In the genomic region with DNA sequence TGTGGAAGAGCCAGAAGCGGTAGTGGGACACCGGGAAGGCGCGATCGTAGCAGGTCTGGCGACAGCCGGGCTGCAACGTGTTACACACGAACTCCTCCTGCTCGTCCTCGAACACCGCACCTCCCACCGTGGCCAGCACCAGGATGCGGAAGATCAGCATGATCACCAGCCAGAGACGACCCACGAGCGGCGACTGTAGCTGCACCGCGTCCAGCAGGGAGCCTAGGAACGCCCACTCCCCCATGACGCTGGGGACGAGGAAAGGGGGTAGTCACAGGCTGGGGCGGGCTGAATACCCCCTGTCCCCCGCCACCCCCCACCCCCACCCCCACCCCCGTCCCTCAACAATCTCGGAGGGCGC, we compare ENCODE assay signal across 8 mouse cellular contexts. TPM values are rescaled to one million over a fixed set of nuclear protein-coding genes. Genes with fewer than 3 reads are reported as not detected.
DNase-seq lines count a peak whose midpoint lies in the region; ATAC-seq and TF ChIP-seq lines count a peak whose summit lies in the region.

A gene (minus strand): TSS at position 244 of the 361 bp plus-strand sequence.

- ATAC-seq in embryonic facial prominence, embryonic 12.5 days (ENCODE audit: insufficient number of reproducible peaks, insufficient read depth, low FRiP score, low TSS enrichment), result peak; percentile 17; the same call in 1 of the 2 replicates
- no peak; the same call in 1 of the 2 replicates for ATAC-seq in intestine, embryonic 16.5 days
- no peak; the same call in 1 of the 2 replicates for ATAC-seq in neural tube, embryonic 13.5 days (ENCODE audit: low read depth)

- peak within 1 kb of the TSS; percentile 51 for H3K9ac ChIP-seq in embryonic facial prominence, embryonic 12.5 days
- H3K9ac ChIP-seq in intestine, embryonic 16.5 days (ENCODE audit: low read depth, low read length), result peak within 1 kb of the TSS; percentile 64
- H3K9ac ChIP-seq in neural tube, embryonic 13.5 days, result peak within 1 kb of the TSS; percentile 88

- no peaks in the 10 kb centered on the region for H3K36me3 ChIP-seq in embryonic facial prominence, embryonic 12.5 days
- no peaks in the 10 kb centered on the region for H3K36me3 ChIP-seq in intestine, embryonic 16.5 days (ENCODE audit: control insufficient read depth, insufficient read depth, low read length)
- no peaks in the 10 kb centered on the region for H3K36me3 ChIP-seq in neural tube, embryonic 13.5 days

- WGBS in embryonic facial prominence, embryonic 12.5 days, result 1% methylated on average over 25 of the region's 28 CpGs
- 3% methylated on average over 28 of the region's 28 CpGs for WGBS in intestine, embryonic 16.5 days
- WGBS in neural tube, embryonic 13.5 days, result 2% methylated on average over 28 of the region's 28 CpGs

- H3K27me3 ChIP-seq in embryonic facial prominence, embryonic 12.5 days, result peaks cover 30% of the 10 kb centered on the region
- H3K27me3 ChIP-seq in intestine, embryonic 16.5 days (replicated peaks; ENCODE audit: control insufficient read depth, insufficient read depth, low read length), result 0 out of 2 replicates have a peak, but pooled peaks cover 9% of the 10 kb centered on the region
- H3K27me3 ChIP-seq in neural tube, embryonic 13.5 days, result peaks cover 4% of the 10 kb centered on the region; the same call in 1 of the 2 replicates

- H3K4me2 ChIP-seq in embryonic facial prominence, embryonic 12.5 days (replicated peaks), result peak within 1 kb of the TSS; percentile 91
- peak within 1 kb of the TSS; percentile 97 for H3K4me2 ChIP-seq in intestine, embryonic 16.5 days (ENCODE audit: low read depth, low read length)
- peak within 1 kb of the TSS; percentile 81 for H3K4me2 ChIP-seq in neural tube, embryonic 13.5 days

- H3K4me3 ChIP-seq in layer of hippocampus, adult 2 months, result peak within 1 kb of the TSS; percentile 78
- H3K4me3 ChIP-seq in embryonic facial prominence, embryonic 12.5 days, result peak within 1 kb of the TSS; percentile 49
- H3K4me3 ChIP-seq in intestine, embryonic 16.5 days (ENCODE audit: low read length), result peak within 1 kb of the TSS; percentile 63
- H3K4me3 ChIP-seq in neural tube, embryonic 13.5 days, result peak within 1 kb of the TSS; percentile 65

- DNase-seq in layer of hippocampus, adult 2 months (ENCODE audit: low spot score in 2 of 2), result no peak
- no peak for DNase-seq in layer of hippocampus, adult 9-10 months (ENCODE audit: low spot score)
- no peak for DNase-seq in cerebellum, adult 9-11 months
- DNase-seq in adrenal gland, postnatal 36 days, result no peak
- no peak for DNase-seq in left cerebral cortex, adult 18-20 months (ENCODE audit: low spot score in 2 of 2)

- H3K4me1 ChIP-seq in embryonic facial prominence, embryonic 12.5 days, result peaks cover 12% of the 10 kb centered on the region; the same call in 1 of the 2 replicates
- peaks cover 6% of the 10 kb centered on the region for H3K4me1 ChIP-seq in intestine, embryonic 16.5 days (ENCODE audit: control insufficient read depth, insufficient read depth, low read length)
- peaks cover 34% of the 10 kb centered on the region for H3K4me1 ChIP-seq in neural tube, embryonic 13.5 days (replicated peaks)

- H3K27ac ChIP-seq in layer of hippocampus, adult 2 months, result peak within 1 kb of the TSS; percentile 92
- H3K27ac ChIP-seq in embryonic facial prominence, embryonic 12.5 days, result peak within 1 kb of the TSS; percentile 50; the same call in 1 of the 2 replicates
- no peak within 1 kb of the TSS for H3K27ac ChIP-seq in intestine, embryonic 16.5 days (ENCODE audit: low read length)
- peak within 1 kb of the TSS; percentile 96 for H3K27ac ChIP-seq in neural tube, embryonic 13.5 days (replicated peaks)

- TF ChIP-seq CTCF in layer of hippocampus, adult 2 months (conservative IDR thresholded peaks at IDR 0.05), result no peak

- no peaks in the 10 kb centered on the region for H3K9me3 ChIP-seq in embryonic facial prominence, embryonic 12.5 days
- H3K9me3 ChIP-seq in intestine, embryonic 16.5 days (ENCODE audit: control insufficient read depth, low read length), result no peaks in the 10 kb centered on the region
- no peaks in the 10 kb centered on the region for H3K9me3 ChIP-seq in neural tube, embryonic 13.5 days

RNA-seq across cellular contexts. Expression of the gene that starts here (rescaled TPM):
- 1 to 10 TPM; 1.3 to 2.0 TPM for total RNA-seq in layer of hippocampus, adult 2 months (2021)
- 0.73 and 1.4 TPM in 2 replicates for polyA plus RNA-seq in embryonic facial prominence, embryonic 12.5 days (2016; fragmentation: Nextera tagmentation; extraction: Ambion mirVana)
- 0.17 TPM in 1 of 2 replicates, not detected in the other for polyA plus RNA-seq in intestine, embryonic 16.5 days (2015; fragmentation: Nextera tagmentation; extraction: Ambion mirVana)
- polyA plus RNA-seq in neural tube, embryonic 13.5 days (2015; fragmentation: Nextera tagmentation; extraction: Ambion mirVana), result 1.4 and 1.5 TPM in 2 replicates
- not detected for total RNA-seq in adrenal gland, postnatal 36 days (2021)
- total RNA-seq in left cerebral cortex, adult 18-20 months (2021), result 1 to 10 TPM; 1.8 to 2.0 TPM
